Mouse (Mus musculus) hindlimb bud, embryonic 11.5 days (tissue): ENCODE measurements around the gene Rack1.
A peak's percentile ranks its signal among the peaks of the same experiment; 100 is the strongest.
"Not testable (repeated sequence)": the region's sequence is repeated elsewhere in the genome, so short reads cannot be mapped to it uniquely, and the experiment has no call there.

Experiments used
- DNase-seq: peaks from one replicate; pipeline ENCODE4 v3.0.0-alpha.2; 2012; ENCODE audit warnings: low read depth, low spot score; ENCODE audit errors: extremely low spot score

Gene Rack1

GRCm38 (mm10) chr11:48817794-48818193 lies 17.7 kb downstream of the Rack1 start:
- DNase-seq, result no peak

- peak; percentile 100 for DNase-seq
Observed at GRCm38 (mm10) chr11:48818346-48818745, 18.2 kb downstream of the Rack1 start.

GRCm38 (mm10) chr11:48819614-48820307 lies 19.6 kb downstream of the Rack1 start:
- no peak for DNase-seq

GRCm38 (mm10) chr11:48820308-48820674 lies 20.2 kb downstream of the Rack1 start:
- no peak for DNase-seq

- not testable (repeated sequence) for DNase-seq
Observed at GRCm38 (mm10) chr11:48821299-48821698, 21.2 kb downstream of the Rack1 start.

GRCm38 (mm10) chr11:48822768-48823512 lies 22.8 kb downstream of the Rack1 start:
- DNase-seq, result no peak

- DNase-seq, result peak; percentile 97
Observed at GRCm38 (mm10) chr11:48823536-48823972, 23.4 kb downstream of the Rack1 start.

GRCm38 (mm10) chr11:48824311-48824830 lies 24.2 kb downstream of the Rack1 start:
- no peak for DNase-seq

- not testable (repeated sequence) for DNase-seq
Observed at GRCm38 (mm10) chr11:48825979-48826751, 26.0 kb downstream of the Rack1 start, which contains the start of the genes Trim7 and Gm12184. Trim7 (plus strand) TSS chr11:48826140. Gm12184 (minus strand) TSS chr11:48826655.

- no peak for DNase-seq
Observed at GRCm38 (mm10) chr11:48826752-48827096, 26.6 kb downstream of the Rack1 start.

GRCm38 (mm10) chr11:48827926-48828325 lies 27.8 kb downstream of the Rack1 start:
- DNase-seq, result no peak

GRCm38 (mm10) chr11:48830279-48830678 lies 30.1 kb downstream of the Rack1 start:
- DNase-seq, result no peak

- DNase-seq, result no peak
Observed at GRCm38 (mm10) chr11:48831273-48831672, 31.1 kb downstream of the Rack1 start.

- no peak for DNase-seq
Observed at GRCm38 (mm10) chr11:48833078-48833730, 33.1 kb downstream of the Rack1 start.

- peak; percentile 89 for DNase-seq
Observed at GRCm38 (mm10) chr11:48833731-48834639, 33.9 kb downstream of the Rack1 start.

GRCm38 (mm10) chr11:48835923-48836322 lies 35.8 kb downstream of the Rack1 start:
- DNase-seq, result no peak

GRCm38 (mm10) chr11:48836990-48837309 lies 36.8 kb downstream of the Rack1 start:
- no peak for DNase-seq

GRCm38 (mm10) chr11:48837310-48838180 lies 37.4 kb downstream of the Rack1 start:
- no peak for DNase-seq
